In genomic region chr12:88992141-88992540, GRCm38 (mm10) we compare ENCODE assay signal across 7 mouse cellular contexts.
DNase-seq lines count a peak whose midpoint lies in the region; ATAC-seq and TF ChIP-seq lines count a peak whose summit lies in the region.

No protein-coding gene starts in this region.

- DNase-seq in left cerebral cortex, adult 2 months (ENCODE audit: extremely low spot score in 1 of 2, low spot score in 2 of 2), result no peak
- DNase-seq in left cerebral cortex, adult 18-20 months (ENCODE audit: low spot score in 2 of 2), result no peak
- peak; percentile 41 for DNase-seq in ZHBTc4 (ENCODE audit: low read depth, low spot score)
- DNase-seq in mesoderm, embryonic 11.5 days (ENCODE audit: low read depth, low spot score), result peak; percentile 63
- no peak for DNase-seq in natural killer cell, adult 2 months (ENCODE audit: low spot score in 2 of 2)
- no peak for DNase-seq in thymus, postnatal 25 days

- H3K4me2 ChIP-seq in embryonic facial prominence, embryonic 12.5 days (replicated peaks), result no peak overlapping the region

- ATAC-seq in embryonic facial prominence, embryonic 12.5 days (ENCODE audit: insufficient number of reproducible peaks, insufficient read depth, low FRiP score, low TSS enrichment), result 0 out of 2 replicates have a peak, but pooled peaks have one; percentile 22

- intact Hi-C loops in left cerebral cortex, adult 2 months (cut with DNase I), result loop anchor here (1.0 to 5.0 kb wide), 3 partner anchors 114 to 390 kb away; no protein-coding TSS in a partner anchor

- no peaks in the 10 kb centered on the region for H3K4me1 ChIP-seq in embryonic facial prominence, embryonic 12.5 days

- no peak overlapping the region for H3K9ac ChIP-seq in embryonic facial prominence, embryonic 12.5 days

- H3K36me3 ChIP-seq in embryonic facial prominence, embryonic 12.5 days, result no peaks in the 10 kb centered on the region

- TF ChIP-seq CTCF in left cerebral cortex, adult 2 months (IDR thresholded peaks at IDR 0.05), result peak; percentile 73

- H3K4me3 ChIP-seq in left cerebral cortex, adult 2 months, result no peak overlapping the region
- no peak overlapping the region for H3K4me3 ChIP-seq in embryonic facial prominence, embryonic 12.5 days

- 3% methylated on average over 2 of the region's 2 CpGs for WGBS in embryonic facial prominence, embryonic 12.5 days

- H3K9me3 ChIP-seq in embryonic facial prominence, embryonic 12.5 days, result no peaks in the 10 kb centered on the region

- H3K27me3 ChIP-seq in embryonic facial prominence, embryonic 12.5 days, result no peaks in the 10 kb centered on the region

- H3K27ac ChIP-seq in left cerebral cortex, adult 2 months, result no peak overlapping the region
- no peak overlapping the region for H3K27ac ChIP-seq in embryonic facial prominence, embryonic 12.5 days

Comparison
In these comparisons a context has a peak if more than half of its experiments do, and no peak if none do; other contexts are left out.
1. DNase-seq: peak in ZHBTc4 (single experiment) and mesoderm, embryonic 11.5 days (single experiment); none in left cerebral cortex, adult 2 months (0 of 2), left cerebral cortex, adult 18-20 months (0 of 2), natural killer cell, adult 2 months (0 of 2) and thymus, postnatal 25 days (single experiment).